Mouse (Mus musculus) urinary bladder, postnatal 14 days (tissue): Measurements from ENCODE around the gene Laptm5.

Source experiments
- DNase-seq: peaks from one replicate; pipeline ENCODE4 v3.0.0; 2021; ENCODE audit warnings: low spot score

The Laptm5 gene

DNA sequence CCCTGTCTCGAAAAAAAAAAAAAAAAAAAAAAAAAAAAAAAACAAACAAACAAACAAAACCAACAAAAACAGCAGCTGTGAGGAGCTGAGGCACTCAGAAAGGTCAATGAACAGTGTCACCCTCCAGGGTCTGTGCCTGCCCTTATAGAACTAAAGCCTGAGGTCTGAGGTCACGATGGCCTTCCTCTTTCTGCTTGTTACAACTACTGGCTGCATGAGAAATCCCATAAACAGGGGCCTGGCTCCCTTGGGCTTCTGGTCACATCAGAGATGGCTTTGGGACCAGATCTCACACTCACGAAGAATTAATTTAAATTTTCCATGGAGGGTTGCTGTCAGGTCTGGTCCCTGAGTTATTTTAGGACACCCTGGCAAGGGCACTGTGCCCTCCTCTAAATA lies 13.5 kb upstream of the Laptm5 start:
- DNase-seq, result no peak

DNA sequence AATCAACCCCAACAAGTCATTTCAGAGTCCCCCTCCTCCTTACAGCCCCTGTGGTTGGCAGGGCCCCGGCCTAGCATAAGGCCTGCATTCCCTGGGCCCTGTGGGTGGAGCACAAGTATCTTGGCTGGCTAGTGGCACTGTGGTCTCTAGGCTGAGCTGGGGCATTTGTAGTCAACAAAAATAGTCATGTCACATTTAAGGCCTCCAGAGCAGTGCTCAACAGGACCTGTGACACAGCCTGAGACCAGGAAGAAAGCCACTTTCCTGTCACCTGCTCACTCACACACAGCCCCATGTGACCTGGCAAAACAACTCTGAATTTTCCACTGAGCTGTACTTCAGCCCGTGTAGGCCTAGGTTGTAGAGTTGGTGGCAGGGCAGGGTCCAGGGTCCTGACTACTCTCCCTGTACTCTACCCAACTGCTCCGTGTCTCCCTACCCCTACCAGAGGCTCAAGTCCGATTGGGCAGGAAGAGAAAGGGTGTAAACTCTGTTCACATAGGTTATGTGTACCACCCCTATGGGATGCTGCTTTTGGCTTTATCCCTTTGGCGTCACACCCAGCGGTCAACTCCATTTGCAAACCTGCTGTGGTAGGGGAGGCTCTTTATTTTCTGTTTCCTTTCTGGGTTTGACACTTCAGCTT lies 13.0 kb upstream of the Laptm5 start:
- DNase-seq, result no peak

GRCm38 (mm10) chr4:130900746-130901145 lies 12.2 kb upstream of the Laptm5 start:
- DNase-seq, result no peak

GRCm38 (mm10) chr4:130902289-130902781 lies 10.6 kb upstream of the Laptm5 start:
- DNase-seq, result no peak

DNA sequence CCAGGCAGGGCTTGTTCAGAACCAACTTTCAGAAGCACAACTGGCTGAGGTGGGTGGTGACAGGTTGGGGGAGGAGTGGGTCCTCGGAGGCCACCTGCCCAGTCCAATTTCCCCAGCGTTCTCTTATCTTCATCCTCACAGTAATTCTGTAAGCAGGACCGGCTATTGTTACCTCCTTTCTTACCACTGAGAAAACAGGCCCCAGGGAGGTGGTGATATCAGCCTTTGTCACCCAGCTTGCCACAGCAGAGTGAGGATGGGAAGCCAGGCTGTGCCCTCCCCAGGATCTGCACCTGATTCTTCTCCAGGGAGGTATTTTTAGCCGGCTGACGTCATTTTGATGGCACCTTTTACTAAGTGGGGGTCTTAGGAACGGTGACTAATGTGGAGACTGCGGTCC lies 7.9 kb upstream of the Laptm5 start:
- DNase-seq, result no peak

- no peak for DNase-seq
Measured at GRCm38 (mm10) chr4:130905882-130906281, 7.0 kb upstream of the Laptm5 start.

- DNase-seq, result peak; percentile 46
Measured at GRCm38 (mm10) chr4:130906296-130906695, 6.6 kb upstream of the Laptm5 start.

DNA sequence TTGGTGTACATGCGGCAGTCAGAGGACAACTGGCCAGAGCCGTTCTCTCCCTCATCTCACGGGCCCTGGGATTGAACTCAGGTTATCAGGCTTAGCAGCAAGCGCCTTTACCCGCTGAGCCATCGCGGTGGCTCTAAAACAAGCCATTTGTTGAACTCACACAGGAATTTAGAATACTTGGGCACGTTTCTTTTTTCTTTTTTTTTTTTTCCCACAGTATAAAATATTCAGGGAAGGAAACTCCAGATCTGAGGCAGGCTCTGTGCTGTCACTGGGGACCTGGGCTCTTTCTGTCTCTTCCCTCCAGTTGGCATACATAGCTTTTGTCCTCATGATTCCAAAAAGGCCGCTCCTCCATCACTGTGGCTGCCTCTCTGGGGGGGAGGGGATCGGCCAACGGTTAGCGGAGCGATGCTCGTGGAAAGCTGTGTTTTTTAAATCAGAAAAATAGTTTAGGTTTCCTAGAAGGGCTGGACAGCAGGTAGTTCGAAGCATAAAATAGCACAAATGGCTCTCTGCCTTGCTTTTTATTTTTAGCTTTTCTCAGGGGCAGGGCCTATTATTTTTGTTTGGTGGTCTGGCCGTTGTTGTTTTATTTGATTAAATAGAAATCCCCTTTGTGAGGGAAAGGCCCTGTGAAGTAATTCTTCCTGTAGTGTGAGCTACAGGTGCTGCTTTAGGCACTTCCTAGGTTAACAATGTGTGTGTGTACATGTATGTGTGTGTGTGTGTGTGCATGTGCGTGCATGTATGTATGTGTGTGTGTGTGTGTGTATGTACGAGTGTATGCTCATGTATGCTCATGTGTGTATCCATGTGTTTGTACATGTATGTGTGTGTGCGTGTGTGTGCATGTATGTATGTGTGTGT lies 5.5 kb upstream of the Laptm5 start:
- DNase-seq, result no peak

DNA sequence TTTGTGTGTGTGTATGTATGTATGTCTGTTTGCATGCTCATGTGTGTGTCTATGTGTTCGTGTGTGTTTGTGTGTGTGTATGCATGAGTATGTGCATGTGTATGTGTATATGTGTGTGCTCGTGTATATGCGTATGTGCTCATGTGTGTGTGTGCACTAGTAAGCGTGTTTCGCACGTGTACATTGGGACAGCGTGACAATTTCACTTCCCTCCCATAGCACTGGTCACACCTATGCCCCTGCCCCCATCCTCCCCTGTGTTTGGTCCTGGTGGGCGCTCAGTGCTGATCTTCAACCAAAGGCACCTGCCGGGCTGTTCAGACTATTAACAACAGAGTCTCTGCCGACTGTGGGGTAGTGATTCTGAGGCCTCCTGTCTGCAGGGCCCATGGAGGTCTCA lies 4.8 kb upstream of the Laptm5 start:
- DNase-seq, result no peak

- DNase-seq, result no peak
Measured at GRCm38 (mm10) chr4:130909167-130909874, 3.6 kb upstream of the Laptm5 start.

- DNase-seq, result no peak
Measured at GRCm38 (mm10) chr4:130910666-130911065, 2.3 kb upstream of the Laptm5 start.

DNA sequence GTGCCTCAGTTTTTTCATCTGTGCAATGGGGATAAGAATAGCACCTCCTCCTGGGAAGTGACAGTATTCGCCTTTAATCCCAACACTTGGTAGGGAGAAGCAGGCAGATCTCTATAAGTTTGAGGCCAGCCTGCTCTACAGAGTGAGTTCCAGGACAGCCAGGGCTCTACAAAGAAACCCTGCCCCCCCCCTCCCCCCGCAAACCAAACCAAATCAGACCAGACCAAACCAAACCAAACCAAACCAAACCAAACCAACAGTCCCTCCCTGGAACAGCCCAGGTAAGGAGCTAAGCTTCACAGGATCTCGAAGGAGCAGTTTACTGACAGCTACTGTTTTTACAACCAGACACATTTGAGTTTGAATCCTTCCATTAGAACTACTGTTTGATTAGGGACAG lies 299 bp upstream of the Laptm5 start:
- DNase-seq, result no peak

GRCm38 (mm10) chr4:130913511-130913910 lies 586 bp downstream of the Laptm5 start:
- no peak for DNase-seq

- no peak for DNase-seq
Measured at GRCm38 (mm10) chr4:130914011-130914410, 1.1 kb downstream of the Laptm5 start.

DNA sequence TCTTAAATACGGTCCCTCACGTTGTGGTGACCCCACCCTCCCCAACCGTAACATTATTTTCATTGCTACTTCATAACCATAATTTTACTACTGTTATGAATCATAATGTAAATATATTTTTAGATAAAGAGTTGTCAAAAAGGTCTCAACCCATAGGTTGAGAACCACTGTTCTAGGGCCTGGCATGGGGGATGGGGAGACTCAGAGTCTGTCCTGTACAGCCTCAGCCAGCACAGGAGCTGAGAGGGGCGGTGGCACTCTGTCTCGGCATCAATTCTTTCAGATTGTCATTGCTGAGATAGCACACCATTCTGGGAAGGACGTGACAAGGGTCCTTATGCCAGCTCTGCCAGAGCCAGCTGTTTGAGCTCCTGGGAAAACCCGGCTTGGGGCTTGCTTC lies 1.6 kb downstream of the Laptm5 start:
- no peak for DNase-seq

- DNase-seq, result no peak
Measured at GRCm38 (mm10) chr4:130915006-130915667, 2.2 kb downstream of the Laptm5 start.

DNA sequence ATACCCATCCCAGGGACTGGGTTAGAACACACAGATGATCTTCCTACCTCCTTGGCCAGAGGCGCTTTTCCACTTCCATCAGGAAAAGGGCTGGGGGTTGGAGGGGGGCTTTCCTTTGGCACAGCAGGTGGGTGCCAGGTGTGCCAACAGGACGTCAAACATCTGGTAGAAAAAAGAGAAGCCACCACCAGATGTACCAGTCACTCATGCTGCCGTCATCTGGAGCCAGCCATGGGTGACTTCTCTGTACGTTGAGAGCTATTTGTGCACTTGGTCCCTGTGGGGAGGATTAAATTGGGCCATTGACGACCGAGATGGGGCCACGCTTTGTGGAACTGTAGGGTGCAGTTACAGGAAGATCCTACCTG lies 2.7 kb downstream of the Laptm5 start:
- no peak for DNase-seq

DNA sequence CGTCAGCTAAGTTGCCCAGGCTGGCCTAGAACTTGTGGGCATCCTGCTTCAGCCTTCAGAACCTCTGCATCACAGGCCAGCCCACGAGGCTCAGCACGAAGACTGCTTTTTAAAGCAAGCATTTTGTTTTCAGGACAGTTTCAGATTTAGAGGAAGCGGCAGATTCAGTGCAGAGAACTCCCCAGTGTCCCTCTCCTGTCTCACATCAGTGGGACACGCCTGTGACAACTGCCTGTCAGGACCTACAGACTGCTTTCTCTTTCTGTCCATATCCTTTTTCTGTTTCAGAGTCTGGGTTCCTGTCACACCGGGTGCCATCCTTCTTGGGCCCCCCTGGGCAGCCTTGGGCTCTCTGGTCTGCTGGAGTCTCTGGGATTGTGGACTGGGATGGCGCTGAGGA lies 3.7 kb downstream of the Laptm5 start:
- DNase-seq, result no peak

GRCm38 (mm10) chr4:130917564-130917963 lies 4.6 kb downstream of the Laptm5 start:
- no peak for DNase-seq

DNA sequence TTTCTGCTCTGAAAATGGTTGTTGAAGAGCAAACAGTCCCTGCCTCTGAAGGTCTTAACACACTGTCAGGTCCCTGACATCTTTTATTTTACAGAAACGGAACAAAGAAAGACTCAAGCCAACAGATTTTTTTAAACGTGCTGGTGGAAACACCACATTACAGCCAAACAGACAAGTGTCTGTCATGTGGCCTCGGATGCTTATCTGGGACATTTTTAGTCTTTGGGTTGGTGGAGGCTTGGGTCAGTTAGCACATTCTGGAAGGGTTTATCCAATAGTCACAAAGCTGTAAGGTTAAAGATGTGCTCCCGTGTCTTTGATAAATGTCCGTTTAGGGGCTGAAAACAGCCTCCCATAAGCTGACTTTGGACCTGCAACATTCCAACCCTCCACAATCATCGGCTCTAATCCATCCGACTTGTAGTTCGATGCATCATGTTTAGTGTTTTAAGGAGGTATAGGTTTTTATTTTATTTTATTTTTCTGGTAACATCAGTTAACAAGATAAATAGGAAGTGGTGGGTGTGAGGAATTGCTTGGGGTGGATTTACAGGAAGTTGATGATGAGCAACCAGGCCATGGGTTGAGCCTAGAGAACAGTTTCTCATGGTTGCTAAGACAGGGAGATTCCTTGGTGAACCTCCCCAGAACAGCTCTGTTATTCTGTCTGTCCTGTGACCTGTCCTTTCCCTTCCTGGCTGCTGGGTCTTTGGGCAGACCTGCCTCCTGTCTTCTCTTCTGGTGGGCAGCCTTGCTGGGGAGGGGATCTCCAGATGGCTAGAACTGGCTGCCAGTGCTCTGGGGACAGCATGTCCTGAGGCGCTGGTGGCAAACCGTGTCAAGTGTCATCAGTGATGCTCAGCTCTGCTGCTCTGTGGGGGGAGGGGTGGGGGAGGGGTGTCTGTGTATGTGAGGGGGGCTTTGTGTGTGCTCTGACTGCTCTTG lies 6.2 kb downstream of the Laptm5 start:
- DNase-seq, result no peak

DNA sequence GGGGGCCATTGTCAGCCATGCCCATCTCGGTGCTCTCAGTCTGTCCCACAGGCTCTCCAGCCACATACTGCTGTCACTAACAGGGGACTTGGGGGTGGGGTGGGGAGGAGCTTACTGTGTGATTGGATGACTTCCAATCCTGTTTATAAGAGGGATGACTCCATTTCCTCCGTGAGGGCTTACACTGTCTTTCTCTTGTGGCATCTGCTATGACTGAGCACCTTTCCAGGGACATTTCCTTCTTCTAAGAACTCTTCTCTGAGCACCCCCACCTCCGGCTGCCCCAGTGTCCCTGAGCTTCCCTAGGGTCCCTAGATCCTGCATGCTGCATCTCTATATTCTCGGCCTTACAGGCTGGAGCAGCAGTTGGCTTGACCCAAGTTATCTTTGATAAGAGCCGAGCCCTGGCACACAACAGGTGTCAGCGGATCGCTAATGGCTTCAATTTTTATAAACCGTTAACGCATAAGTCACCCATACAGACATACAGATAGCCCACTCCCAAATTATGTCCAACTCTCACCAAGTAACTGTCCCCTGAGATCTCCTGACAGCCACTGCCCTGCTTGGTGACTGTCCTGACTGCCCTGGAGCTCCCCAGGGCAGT lies 6.9 kb downstream of the Laptm5 start:
- no peak for DNase-seq
